Mouse (Mus musculus) midbrain, embryonic 11.5 days (tissue): ENCODE results near the gene Zscan20. TPM values are rescaled to one million over a fixed set of nuclear protein-coding genes. Genes with fewer than 3 reads are reported as not detected.
"Not testable (repeated sequence)": the region's sequence is repeated elsewhere in the genome, so short reads cannot be mapped to it uniquely, and the experiment has no call there.

Source experiments
- ATAC-seq: fragments of 200-750 bp; cut with Nextera tagmentation; 2 replicates; pipeline ENCODE4 v1.8.0; 2017; ENCODE audit warnings: moderate TSS enrichment, moderate library complexity; ENCODE audit not compliant: low FRiP score
- DNase-seq: peaks from one replicate; pipeline ENCODE4 v3.0.0; 2015; ENCODE audit warnings: low spot score; ENCODE audit errors: missing footprints
- H3K27ac ChIP-seq: fragments of 300-500 bp; sonication (generic); 2 replicates; pipeline ENCODE4 v1.5.1; 2014; ENCODE audit warnings: low read depth, low read length
- H3K27me3 ChIP-seq: fragments of 300-500 bp; sonication (generic); 2 replicates; pipeline ENCODE4 v1.6.1; 2014; ENCODE audit warnings: mild to moderate bottlenecking, low read length, moderate library complexity, mixed read lengths; ENCODE audit not compliant: control insufficient read depth, insufficient read depth
- H3K36me3 ChIP-seq: fragments of 300-500 bp; sonication (generic); 2 replicates; pipeline ENCODE4 v1.6.1; 2014; ENCODE audit warnings: mild to moderate bottlenecking, low read length, moderate library complexity, mixed read lengths; ENCODE audit not compliant: control insufficient read depth, insufficient read depth
- H3K4me1 ChIP-seq: fragments of 300-500 bp; sonication (generic); 2 replicates; pipeline ENCODE4 v1.6.1; 2014; ENCODE audit warnings: low read length; ENCODE audit not compliant: control insufficient read depth, insufficient read depth
- H3K4me2 ChIP-seq: fragments of 300-500 bp; sonication (generic); 2 replicates; pipeline ENCODE4 v1.6.1; 2014; ENCODE audit warnings: mild to moderate bottlenecking, moderate library complexity
- H3K4me3 ChIP-seq: fragments of 300-500 bp; sonication (generic); 2 replicates; pipeline ENCODE4 v1.5.1; 2014; ENCODE audit warnings: low read depth, low read length
- H3K9ac ChIP-seq: fragments of 300-500 bp; sonication (generic); 2 replicates; pipeline ENCODE4 v1.6.1; 2014; ENCODE audit warnings: low read length
- H3K9me3 ChIP-seq: fragments of 300-500 bp; sonication (generic); 2 replicates; pipeline ENCODE4 v1.6.1; 2016; ENCODE audit warnings: low read length; ENCODE audit not compliant: control insufficient read depth
- WGBS: fragments of 180-500 bp; shearing (Covaris S2); extraction: QIAGEN DNeasy Blood & Tissue Kit; methylation state at CpG from one replicate; pipeline ENCODE4 v1.1.7; 2014; 5-methylcytosine and 5-hydroxymethylcytosine counted together
- polyA plus RNA-seq: library from polyadenylated mRNA; unstranded; fragments of >200 nt; fragmentation: Nextera tagmentation; extraction: Ambion mirVana; gene quantifications from 2 replicates; pipeline ENCODE4 v1.2.1, GENCODE M21; 2014

Gene Zscan20
- polyA plus RNA-seq, 1 experiment from 2014 or later, result 3.1 TPM

GRCm38 (mm10) chr4:128597801-128598560 lies 11.9 kb downstream of the Zscan20 start:
- ATAC-seq (no peak), DNase-seq (no peak)
- Histone ChIP-seq H3K9ac (no peak overlapping the region), H3K4me2 (no peak overlapping the region), H3K27me3 (no peaks in the 10 kb centered on the region), H3K4me3 (no peak overlapping the region), H3K36me3 (peaks cover 5% of the 10 kb centered on the region; the same call in 1 of the 2 replicates), H3K4me1 (no peaks in the 10 kb centered on the region), H3K27ac (no peak overlapping the region), H3K9me3 (no peaks in the 10 kb centered on the region)
- 92% methylated on average over 12 of the region's 12 CpGs for WGBS

DNA sequence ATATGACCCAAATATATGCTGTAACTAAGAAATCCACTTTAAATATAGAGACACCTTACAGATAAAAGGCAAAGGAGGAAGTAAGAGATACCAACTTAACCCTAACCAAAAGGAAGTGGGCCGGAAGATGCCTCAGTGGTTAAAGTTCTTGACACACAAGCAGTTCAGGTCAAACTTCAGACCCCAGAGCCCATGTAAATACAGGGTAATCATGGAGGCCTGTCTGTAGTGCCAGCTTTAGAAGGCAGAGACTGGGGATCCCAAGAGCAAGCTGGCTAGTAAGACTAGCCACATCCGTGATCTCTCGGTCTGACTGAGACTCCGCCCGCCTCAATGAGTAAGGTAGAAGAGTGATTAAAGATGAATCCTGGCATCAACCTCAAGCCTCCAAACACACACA lies 15.8 kb downstream of the Zscan20 start:
- WGBS, result over 99% methylated on average over 5 of the region's 5 CpGs
- H3K27ac ChIP-seq, result no peak overlapping the region

DNA sequence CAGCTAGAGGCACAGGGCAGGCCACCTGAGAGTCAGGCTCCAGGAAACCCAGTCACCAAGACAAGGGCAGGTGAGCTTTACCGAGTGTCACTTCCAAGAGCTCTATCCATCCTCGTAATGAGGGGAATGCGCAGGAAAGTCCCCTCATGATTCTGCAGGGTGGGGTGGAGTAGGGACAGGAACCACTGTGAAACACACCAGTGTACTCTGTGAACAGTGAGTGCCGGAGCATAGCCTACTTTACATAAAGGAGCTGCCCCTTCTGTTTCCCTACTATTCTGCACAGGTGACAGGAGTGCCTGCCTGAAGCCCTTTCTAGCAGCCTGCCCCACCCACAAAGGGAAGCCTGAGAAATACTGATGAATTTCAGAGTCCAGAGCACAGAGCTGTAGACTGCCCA lies 16.6 kb downstream of the Zscan20 start:
- no peaks in the 10 kb centered on the region for H3K4me1 ChIP-seq
- H3K9ac ChIP-seq, result no peak overlapping the region
- DNase-seq (no peak), ATAC-seq (no peak)
- H3K4me2 ChIP-seq, result no peak overlapping the region
- H3K27ac ChIP-seq, result no peak overlapping the region
- no peaks in the 10 kb centered on the region for H3K9me3 ChIP-seq
- no peak overlapping the region for H3K4me3 ChIP-seq
- no peaks in the 10 kb centered on the region for H3K27me3 ChIP-seq
- peaks cover 10% of the 10 kb centered on the region; the same call in 1 of the 2 replicates for H3K36me3 ChIP-seq
- 97% methylated on average over 4 of the region's 4 CpGs for WGBS

More for the DNA sequence above, 15.8 kb downstream of the Zscan20 start:
- ATAC-seq (no peak), DNase-seq (no peak)
- Histone ChIP-seq H3K9me3 (no peaks in the 10 kb centered on the region), H3K4me1 (no peaks in the 10 kb centered on the region), H3K9ac (no peak overlapping the region), H3K27me3 (no peaks in the 10 kb centered on the region), H3K36me3 (peaks cover 9% of the 10 kb centered on the region; the same call in 1 of the 2 replicates), H3K4me2 (no peak overlapping the region), H3K4me3 (no peak overlapping the region)

DNA sequence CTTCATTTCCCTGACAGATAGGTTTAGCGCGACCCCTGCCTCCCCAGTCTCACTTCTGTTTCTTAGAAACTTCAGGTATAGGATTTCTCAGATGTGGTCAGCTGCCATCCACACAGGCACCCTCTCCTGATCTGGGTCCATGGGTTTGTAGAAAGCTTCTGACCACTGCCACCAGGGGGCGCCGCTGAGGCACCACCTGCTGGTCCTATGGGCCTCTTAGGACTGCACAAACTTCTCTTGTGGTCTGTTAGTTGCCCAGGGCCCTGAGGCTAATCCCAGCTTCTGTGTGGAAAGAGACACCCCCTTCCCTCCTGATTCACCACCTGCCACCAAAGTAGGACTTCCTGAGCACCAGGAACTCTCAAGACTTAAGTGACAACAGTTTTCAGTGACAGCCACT lies 30.7 kb downstream of the Zscan20 start:
- Histone ChIP-seq H3K27me3 (no peaks in the 10 kb centered on the region), H3K9ac (no peak overlapping the region), H3K4me1 (no peaks in the 10 kb centered on the region), H3K27ac (no peak overlapping the region), H3K4me3 (no peak overlapping the region), H3K36me3 (peaks cover 31% of the 10 kb centered on the region), H3K4me2 (no peak overlapping the region), H3K9me3 (peaks cover 25% of the 10 kb centered on the region)
- WGBS, result 57% methylated on average over 4 of the region's 4 CpGs
- no peak for ATAC-seq
- peak; percentile 83 for DNase-seq

- no peak overlapping the region for H3K4me3 ChIP-seq
- no peak overlapping the region for H3K4me2 ChIP-seq
- H3K27me3 ChIP-seq, result no peaks in the 10 kb centered on the region
- 91% methylated on average over 4 of the region's 4 CpGs for WGBS
- DNase-seq (no peak), ATAC-seq (no peak)
- no peak overlapping the region for H3K9ac ChIP-seq
- H3K27ac ChIP-seq, result no peak overlapping the region
- no peaks in the 10 kb centered on the region; the same call in 1 of the 2 replicates for H3K9me3 ChIP-seq
- no peaks in the 10 kb centered on the region for H3K4me1 ChIP-seq
- peaks cover 3% of the 10 kb centered on the region for H3K36me3 ChIP-seq
Observed at GRCm38 (mm10) chr4:128575811-128576210, 34.1 kb downstream of the Zscan20 start.

DNA sequence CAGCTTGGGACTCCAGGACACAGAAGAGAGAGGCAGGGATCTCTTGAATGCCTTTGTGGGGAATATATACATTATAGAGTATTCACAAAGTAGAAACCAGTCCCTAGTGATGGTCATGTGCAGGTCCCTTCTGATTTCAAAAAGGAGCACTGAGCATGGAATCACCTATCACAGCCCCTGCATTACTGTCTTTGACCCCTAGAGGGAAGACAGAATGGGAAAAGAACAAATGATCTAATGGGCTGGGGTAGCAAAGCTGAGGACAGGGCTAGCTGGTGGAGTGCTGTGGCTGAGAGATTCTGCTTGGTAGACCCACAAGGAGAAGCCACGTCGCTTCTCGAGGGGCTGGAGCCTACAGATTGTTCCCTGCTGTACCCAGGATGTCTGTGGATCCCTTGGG lies 49.6 kb downstream of the Zscan20 start:
- Histone ChIP-seq H3K27me3 (no peaks in the 10 kb centered on the region), H3K4me2 (no peak overlapping the region), H3K9ac (no peak overlapping the region), H3K4me3 (no peak overlapping the region), H3K27ac (no peak overlapping the region), H3K9me3 (no peaks in the 10 kb centered on the region), H3K4me1 (no peaks in the 10 kb centered on the region), H3K36me3 (no peaks in the 10 kb centered on the region)
- DNase-seq (no peak), ATAC-seq (no peak)
- 77% methylated on average over 3 of the region's 3 CpGs for WGBS

- Histone ChIP-seq H3K4me1 (no peaks in the 10 kb centered on the region), H3K4me2 (no peak overlapping the region), H3K27ac (no peak overlapping the region), H3K27me3 (no peaks in the 10 kb centered on the region), H3K9me3 (no peaks in the 10 kb centered on the region), H3K36me3 (no peaks in the 10 kb centered on the region), H3K9ac (no peak overlapping the region), H3K4me3 (no peak overlapping the region)
- DNase-seq (peak; percentile 54), ATAC-seq (no peak)
- WGBS, result 92% methylated on average over 2 of the region's 2 CpGs
Observed at GRCm38 (mm10) chr4:128554198-128554597, 55.7 kb downstream of the Zscan20 start.

DNA sequence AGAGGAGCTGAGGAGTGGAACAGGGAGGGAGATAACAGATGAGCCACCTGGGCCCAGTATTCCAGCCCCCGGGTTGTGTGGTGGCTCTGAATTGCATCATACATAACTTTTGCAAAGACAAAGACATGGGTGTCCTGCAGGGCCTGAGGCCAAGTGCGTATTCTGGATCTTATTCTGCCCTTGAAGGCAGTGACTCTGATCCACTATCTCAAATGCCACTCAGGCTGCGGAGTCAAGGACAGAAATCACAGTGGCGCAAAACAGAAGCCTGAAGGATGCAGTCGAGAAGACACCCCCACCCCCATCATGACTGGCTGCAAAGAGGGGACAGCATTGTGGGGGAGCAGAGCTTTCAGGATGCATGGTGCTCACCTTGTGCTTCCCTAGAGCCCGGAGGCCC lies 59.1 kb downstream of the Zscan20 start:
- Histone ChIP-seq H3K4me3 (no peak overlapping the region), H3K27ac (no peak overlapping the region), H3K27me3 (no peaks in the 10 kb centered on the region), H3K36me3 (no peaks in the 10 kb centered on the region), H3K9me3 (no peaks in the 10 kb centered on the region), H3K9ac (no peak overlapping the region), H3K4me1 (no peaks in the 10 kb centered on the region), H3K4me2 (no peak overlapping the region)
- 89% methylated on average over 6 of the region's 6 CpGs for WGBS
- ATAC-seq, result no peak
- no peak for DNase-seq

- H3K4me1 ChIP-seq, H3K27ac ChIP-seq, H3K4me3 ChIP-seq, DNase-seq, H3K9me3 ChIP-seq, H3K4me2 ChIP-seq, H3K9ac ChIP-seq, H3K36me3 ChIP-seq, ATAC-seq, H3K27me3 ChIP-seq: not testable (repeated sequence)
- 81% methylated on average over 2 of the region's 2 CpGs for WGBS
Observed at GRCm38 (mm10) chr4:128543956-128544486, 65.9 kb downstream of the Zscan20 start.
